Mouse (Mus musculus): ENCODE results near the gene Akr1a1.
"Not testable (repeated sequence)": the region's sequence is repeated elsewhere in the genome, so short reads cannot be mapped to it uniquely, and the experiment has no call there.

Akr1a1 gene

GRCm38 (mm10) chr4:116650924-116651796, at the start of gene Akr1a1:
Akr1a1 (minus strand) TSS chr4:116651680.
- DNase-seq (ENCODE audit: low spot score in 2 of 2): peak; percentile 81 to 82

- DNase-seq (ENCODE audit: low spot score in 2 of 2): no peak
These were observed 49.5 kb upstream of the Akr1a1 start for GRCm38 (mm10) chr4:116700964-116701363.

GRCm38 (mm10) chr4:116698693-116699342, 47.3 kb upstream of the Akr1a1 start:
- DNase-seq (ENCODE audit: low spot score in 2 of 2): no peak

- DNase-seq (ENCODE audit: low spot score in 2 of 2): no peak
These were observed 42.3 kb upstream of the Akr1a1 start for GRCm38 (mm10) chr4:116693785-116694184.

DNA sequence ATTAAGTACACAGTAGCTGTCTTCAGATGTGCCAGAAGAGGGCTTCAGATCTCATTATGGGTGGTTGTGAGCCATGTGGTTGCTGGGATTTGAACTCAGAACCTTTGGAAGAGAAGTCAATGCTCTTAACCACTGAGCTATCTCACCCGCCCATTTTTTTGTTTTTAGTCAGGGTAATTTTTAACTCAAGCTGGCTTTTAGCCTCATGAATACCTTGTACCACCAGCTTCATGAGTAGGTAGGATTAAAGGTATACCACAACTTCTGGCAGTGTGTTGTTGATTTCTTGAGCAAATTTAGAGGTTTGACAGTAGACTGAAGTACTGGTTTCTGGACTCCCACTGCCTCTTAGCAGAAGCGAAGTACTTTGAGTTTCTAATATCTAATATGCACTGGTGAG, 40.7 kb upstream of the Akr1a1 start:
- DNase-seq (ENCODE audit: low spot score in 2 of 2): no peak

DNA sequence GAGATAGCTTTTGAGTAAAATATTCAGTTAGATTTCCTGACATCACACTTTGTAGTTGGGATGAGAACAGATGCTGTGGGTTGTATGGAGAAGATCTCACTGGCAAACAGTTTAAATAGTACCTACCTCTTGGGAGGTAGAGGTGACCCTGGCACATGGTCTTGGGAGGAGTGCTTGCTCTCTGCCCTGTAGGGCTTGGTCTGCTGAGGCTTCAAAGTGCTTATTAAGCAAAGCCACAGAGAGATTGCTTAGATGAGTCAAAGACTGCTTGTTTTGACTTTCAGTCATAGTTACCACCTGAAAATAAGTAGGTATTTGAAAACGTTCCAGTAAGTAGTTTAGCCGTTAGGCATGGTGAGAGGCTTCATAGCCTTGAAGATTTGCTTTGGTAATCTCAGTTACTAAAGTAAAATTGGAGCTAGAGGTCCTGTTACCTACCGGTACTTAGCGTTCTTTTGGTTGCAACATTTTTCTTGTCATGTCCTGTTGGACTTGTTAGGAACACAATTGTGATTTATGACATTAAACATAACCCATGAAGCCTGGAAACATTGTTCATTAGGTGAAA, 37.9 kb upstream of the Akr1a1 start:
- no peak for DNase-seq (ENCODE audit: low spot score in 2 of 2)

GRCm38 (mm10) chr4:116687041-116687440, 35.6 kb upstream of the Akr1a1 start:
- no peak for DNase-seq (ENCODE audit: low spot score in 2 of 2)

- DNase-seq (ENCODE audit: low spot score in 2 of 2): peak; percentile 96 to 98
These were observed 34.1 kb upstream of the Akr1a1 start, which contains the start of gene Prdx1 for GRCm38 (mm10) chr4:116685402-116686061. Prdx1 (plus strand) TSS chr4:116685544.

DNA sequence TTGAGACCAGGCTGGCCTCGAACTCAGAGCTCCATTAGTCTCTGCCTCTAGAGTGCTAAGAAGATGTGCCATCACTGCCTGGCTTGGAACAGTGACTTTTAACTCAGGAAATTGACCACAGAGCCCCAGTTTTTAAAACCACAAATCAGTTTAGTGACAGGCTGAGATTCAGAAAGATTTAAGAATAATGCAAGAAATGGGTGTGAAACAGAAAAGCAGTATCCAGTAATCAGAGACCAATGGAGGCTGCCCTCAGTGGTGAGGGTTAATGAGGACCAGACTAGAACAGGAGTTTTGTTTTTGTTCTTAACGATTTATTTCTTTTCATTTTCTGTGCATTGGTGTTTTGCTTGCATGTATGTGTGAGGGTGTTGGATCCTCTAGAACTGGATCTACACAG, 33.2 kb upstream of the Akr1a1 start:
- DNase-seq (ENCODE audit: low spot score in 2 of 2): no peak

- no peak for DNase-seq (ENCODE audit: low spot score in 2 of 2)
These were observed 32.5 kb upstream of the Akr1a1 start for GRCm38 (mm10) chr4:116683957-116684356.

DNA sequence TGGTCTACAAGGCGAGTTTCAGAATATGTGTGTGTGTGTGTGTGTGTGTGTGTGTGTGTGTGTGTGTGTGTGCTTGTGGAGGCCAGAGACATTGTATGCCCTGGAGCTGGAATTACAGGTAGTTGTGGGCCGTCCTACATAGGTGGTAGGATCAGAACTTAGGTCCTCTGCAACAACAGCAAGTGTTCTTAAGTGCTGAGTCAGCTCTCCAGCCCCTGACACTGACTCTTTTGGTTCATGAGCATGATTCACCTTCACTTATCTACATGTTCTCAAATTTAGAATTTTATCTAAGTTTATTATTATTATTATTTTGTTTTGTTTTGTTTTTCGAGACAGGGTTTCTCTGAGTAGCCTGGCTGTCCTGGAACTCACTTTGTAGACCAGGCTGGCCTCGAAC, 29.0 kb upstream of the Akr1a1 start:
- DNase-seq (ENCODE audit: low spot score in 2 of 2): not testable (repeated sequence)

GRCm38 (mm10) chr4:116679141-116679540, 27.7 kb upstream of the Akr1a1 start:
- DNase-seq (ENCODE audit: low spot score in 2 of 2): no peak

DNA sequence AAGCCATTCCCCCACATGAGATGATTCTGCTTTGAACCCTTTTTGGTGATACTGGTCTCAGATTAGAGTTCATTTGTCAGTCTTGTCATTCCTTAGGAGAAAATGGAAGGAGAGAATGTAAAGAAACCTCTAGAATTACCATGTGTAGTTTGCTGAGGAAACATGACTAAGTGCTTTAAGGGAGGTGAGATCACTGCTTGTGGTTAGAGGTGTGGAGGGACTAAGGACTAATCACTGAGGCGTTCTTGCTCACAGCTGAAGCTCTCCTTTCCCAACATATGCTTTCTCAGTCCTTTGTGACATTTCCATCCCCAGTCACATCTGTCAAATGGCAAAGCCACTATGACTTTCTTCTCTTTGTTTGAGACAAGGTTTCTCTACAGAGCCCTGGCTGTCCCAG, 26.3 kb upstream of the Akr1a1 start:
- no peak for DNase-seq (ENCODE audit: low spot score in 2 of 2)

DNA sequence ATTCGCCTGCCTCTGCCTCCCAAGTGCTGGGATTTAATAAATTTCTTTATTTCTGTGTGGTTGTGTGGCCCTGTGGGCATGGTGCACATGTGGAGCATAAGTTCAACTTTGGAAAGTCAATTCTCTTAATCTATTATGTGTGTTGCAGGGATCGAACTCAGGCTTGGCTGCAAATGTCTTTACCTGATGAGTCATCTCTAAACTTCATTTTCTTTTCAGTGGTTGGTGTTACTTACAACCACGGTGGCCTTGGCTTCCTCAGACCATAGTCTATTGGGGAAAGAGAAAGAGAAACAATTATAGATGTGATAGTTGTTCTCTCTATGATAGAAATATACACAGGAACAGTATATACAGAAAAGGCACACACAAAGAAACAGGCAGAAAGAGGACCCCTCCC, 24.5 kb upstream of the Akr1a1 start:
- DNase-seq (ENCODE audit: low spot score in 2 of 2): no peak

DNA sequence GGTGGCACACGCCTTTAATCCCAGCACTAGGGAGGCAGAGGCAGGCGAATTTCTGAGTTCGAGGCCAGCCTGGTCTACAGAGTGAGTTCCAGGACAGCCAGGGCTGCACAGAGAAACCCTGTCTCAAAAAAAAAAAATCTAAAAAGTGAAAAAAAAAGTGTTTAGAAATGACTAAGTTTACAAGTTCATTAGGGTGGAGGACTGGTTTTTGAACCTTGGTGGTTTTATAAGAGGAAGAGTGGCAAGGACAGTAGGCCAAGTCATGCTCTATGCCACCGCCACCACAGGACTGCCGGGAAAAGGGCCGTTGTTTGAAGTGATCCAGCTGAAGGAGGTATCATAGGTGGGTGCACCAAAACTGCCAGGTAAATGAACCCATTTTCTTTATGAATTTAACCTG, 23.3 kb upstream of the Akr1a1 start:
- not testable (repeated sequence) for DNase-seq (ENCODE audit: low spot score in 2 of 2)

DNA sequence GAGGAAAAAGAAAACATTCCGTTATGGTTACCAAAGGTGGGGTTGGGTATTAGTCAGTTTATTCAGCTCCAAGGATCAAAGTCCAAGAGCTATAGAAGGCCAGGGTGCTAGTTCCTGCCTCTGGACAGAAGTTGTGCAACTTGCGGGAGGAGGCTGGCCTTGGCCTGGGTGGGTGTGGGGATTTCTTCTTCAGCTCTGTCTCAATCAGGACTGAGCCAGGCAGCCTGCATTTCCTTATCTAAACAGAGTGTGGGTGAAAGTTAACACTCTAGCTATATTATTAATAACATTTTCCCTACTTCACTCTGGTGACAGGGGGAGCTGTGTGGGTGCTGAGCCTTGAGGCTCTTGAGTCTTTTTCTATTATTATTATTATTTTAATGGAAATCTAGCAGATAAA, 21.3 kb upstream of the Akr1a1 start:
- DNase-seq (ENCODE audit: low spot score in 2 of 2): no peak

GRCm38 (mm10) chr4:116669291-116669690, 17.8 kb upstream of the Akr1a1 start:
- DNase-seq (ENCODE audit: low spot score in 2 of 2): peak in 1 of 2 experiments; percentile 23

DNA sequence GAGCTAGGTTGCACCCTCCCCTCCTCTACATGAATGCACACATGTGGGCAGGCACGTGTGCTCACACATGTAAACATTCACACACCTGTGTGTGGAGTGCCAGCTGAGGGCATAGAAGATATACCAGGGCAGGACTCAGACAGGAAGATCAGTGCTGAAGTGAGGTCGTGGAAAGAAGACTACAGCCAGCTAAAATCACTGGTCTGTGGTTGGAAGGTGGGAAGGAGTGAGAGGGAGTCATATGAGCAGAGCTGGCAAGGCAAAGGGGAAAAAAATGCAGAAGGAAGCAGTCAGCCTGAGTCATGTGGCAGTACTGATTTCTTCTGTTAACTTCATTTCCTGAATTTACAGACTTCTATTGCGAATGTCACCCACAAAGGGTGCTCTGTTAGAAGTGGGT, 16.7 kb upstream of the Akr1a1 start:
- DNase-seq (ENCODE audit: low spot score in 2 of 2): no peak

DNA sequence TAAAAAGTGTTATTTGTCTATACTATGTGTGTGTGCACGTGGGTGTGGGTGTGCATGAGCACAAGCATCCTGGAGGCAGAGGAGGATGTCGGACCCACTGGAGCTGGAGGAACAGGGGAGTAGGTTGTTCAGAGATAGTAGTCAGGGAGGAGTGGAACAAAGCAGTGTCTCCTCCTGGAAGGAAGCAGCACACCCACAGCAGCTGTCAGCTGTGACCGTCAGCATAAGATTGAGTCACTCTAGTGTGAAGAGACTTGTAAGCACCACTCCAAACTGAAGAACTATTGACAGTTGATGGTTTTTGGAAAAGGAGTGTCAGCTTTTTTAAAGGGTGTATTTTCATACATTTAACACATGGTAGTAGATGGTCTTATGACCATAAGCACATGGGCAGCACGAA, 15.1 kb upstream of the Akr1a1 start:
- DNase-seq (ENCODE audit: low spot score in 2 of 2): no peak

GRCm38 (mm10) chr4:116661998-116662397, 10.5 kb upstream of the Akr1a1 start:
- no peak for DNase-seq (ENCODE audit: low spot score in 2 of 2)

DNA sequence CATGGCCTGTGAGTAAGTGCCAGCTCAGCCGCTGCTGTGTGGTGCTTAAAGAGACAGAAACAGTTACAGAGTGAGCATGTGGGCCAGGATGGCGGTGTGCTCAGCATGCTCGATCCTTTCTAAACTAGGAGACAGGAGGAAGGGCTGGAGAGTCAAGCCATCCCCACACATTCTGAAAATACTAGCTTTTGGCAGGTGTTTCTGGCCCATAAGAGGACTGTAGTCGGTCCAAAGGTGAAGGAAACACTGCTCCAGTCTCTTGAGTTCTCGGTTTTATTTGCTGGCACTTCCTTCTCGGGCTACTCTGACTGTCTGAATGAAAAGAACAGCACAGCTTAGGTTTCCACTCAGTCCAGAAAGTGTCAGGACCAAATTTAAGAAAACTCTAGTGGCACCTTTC, 9.3 kb upstream of the Akr1a1 start:
- DNase-seq (ENCODE audit: low spot score in 2 of 2): no peak

GRCm38 (mm10) chr4:116659916-116660315, 8.4 kb upstream of the Akr1a1 start:
- not testable (repeated sequence) for DNase-seq (ENCODE audit: low spot score in 2 of 2)

All from thymus, postnatal 10 days (tissue).